Mouse (Mus musculus) thymus, adult 2 months (tissue): ENCODE measurements around the gene Ccdc30.

Experiments
- CTCF ChIP-seq: fragments of 200-500 bp; IDR thresholded peaks from 2 replicates; pipeline ENCODE4 v1.5.1; 2012; ENCODE audit warnings: mild to moderate bottlenecking, control low read depth, low read length, moderate library complexity, borderline replicate concordance; ENCODE audit not compliant: control insufficient read depth, poor library complexity, insufficient read depth; ENCODE audit errors: extremely low read depth
- POLR2A ChIP-seq: fragments of 200-500 bp; IDR thresholded peaks from 2 replicates; pipeline ENCODE4 v1.6.1; 2012; ENCODE audit warnings: mild to moderate bottlenecking, low read length, control low read depth, moderate library complexity; ENCODE audit not compliant: control insufficient read depth, poor library complexity, insufficient read depth; ENCODE audit errors: extremely low read depth

DNA sequence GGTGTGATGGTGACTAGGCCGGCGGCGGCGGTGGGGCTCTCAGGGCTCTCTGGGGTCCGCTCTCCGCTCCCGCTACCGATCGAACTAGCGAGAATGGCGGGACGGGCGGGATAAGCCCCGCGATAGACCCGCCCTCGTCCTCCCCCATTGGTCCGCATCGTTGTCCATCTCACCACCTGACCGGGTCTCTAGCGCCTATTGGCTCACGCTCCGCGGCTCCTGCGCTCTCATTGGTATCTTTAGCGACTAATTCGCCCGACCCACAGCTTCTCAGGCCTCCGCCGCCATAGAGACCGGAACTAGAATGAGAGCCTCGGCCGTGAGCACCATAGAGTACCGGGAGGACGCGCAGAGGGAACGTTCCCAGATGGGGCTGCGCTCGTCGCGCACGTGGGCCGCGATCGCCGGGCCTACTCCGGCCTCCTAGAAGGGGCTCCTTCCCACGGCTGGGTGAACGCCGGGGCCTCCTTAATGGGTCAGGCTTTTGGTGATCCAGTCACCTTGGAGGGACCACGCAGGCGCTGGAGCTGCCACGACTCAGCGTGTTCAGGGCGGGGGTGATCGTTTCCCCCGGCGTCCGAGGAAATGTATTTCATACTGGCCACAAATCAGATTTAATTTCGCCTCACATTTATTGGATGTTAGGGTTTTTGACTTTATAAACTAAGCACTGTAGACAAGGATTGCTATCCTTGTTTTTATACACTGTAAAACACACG, 120.7 kb downstream of the Ccdc30 start, which contains the start of gene Ybx1:
- TF ChIP-seq CTCF (no peak), POLR2A (peak; percentile 37; the same call in 1 of the 2 replicates)
